8 mouse cellular contexts compared by ENCODE assay signal in the genomic region with DNA sequence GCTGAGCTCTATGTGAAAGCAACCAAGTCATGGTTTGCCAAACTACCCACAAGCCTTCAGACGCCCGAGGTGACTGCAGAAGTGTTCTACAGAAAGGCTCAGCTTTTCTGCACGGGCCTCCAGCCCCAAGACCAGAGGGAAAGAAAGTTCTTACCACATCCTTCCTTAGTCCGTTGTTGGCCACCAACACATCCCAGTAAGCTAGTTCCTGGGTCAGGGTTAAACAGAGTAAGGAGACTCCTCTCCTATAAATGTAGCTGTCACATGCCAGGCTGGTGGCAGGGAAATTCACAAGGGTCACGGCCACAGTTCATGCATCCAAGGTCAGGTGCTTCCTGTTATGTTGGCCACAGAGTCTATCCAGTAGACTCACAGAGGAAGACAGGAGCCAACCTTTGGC. TPM values are rescaled to one million over a fixed set of nuclear protein-coding genes. Genes with fewer than 3 reads are reported as not detected.
DNase-seq lines count a peak whose midpoint lies in the region; ATAC-seq and TF ChIP-seq lines count a peak whose summit lies in the region.

No protein-coding gene starts in this region.

- no peak overlapping the region for H3K4me3 ChIP-seq in neural tube, embryonic 11.5 days (ENCODE audit: low read depth, low read length)
- H3K4me3 ChIP-seq in neural tube, embryonic 15.5 days (replicated peaks) = no peak overlapping the region
- H3K4me3 ChIP-seq in embryonic facial prominence, embryonic 15.5 days (replicated peaks) = no peak overlapping the region
- no peak overlapping the region for H3K4me3 ChIP-seq in limb, embryonic 13.5 days
- H3K4me3 ChIP-seq in midbrain, postnatal 0 days (ENCODE audit: low read depth, low read length) = no peak overlapping the region
- no peak overlapping the region for H3K4me3 ChIP-seq in forebrain, embryonic 10.5 days

- peaks cover 31% of the 10 kb centered on the region for H3K4me1 ChIP-seq in neural tube, embryonic 11.5 days (ENCODE audit: control insufficient read depth, insufficient read depth, low read length)
- H3K4me1 ChIP-seq in neural tube, embryonic 15.5 days = peaks cover 26% of the 10 kb centered on the region
- peaks cover 56% of the 10 kb centered on the region for H3K4me1 ChIP-seq in embryonic facial prominence, embryonic 15.5 days
- peaks cover 41% of the 10 kb centered on the region for H3K4me1 ChIP-seq in limb, embryonic 13.5 days
- no peaks in the 10 kb centered on the region for H3K4me1 ChIP-seq in midbrain, postnatal 0 days (ENCODE audit: insufficient read depth, low read length)
- peaks cover 52% of the 10 kb centered on the region for H3K4me1 ChIP-seq in forebrain, embryonic 10.5 days

- H3K4me2 ChIP-seq in neural tube, embryonic 11.5 days (ENCODE audit: low read depth) = no peak overlapping the region
- H3K4me2 ChIP-seq in neural tube, embryonic 15.5 days = no peak overlapping the region
- H3K4me2 ChIP-seq in embryonic facial prominence, embryonic 15.5 days (replicated peaks) = no peak overlapping the region
- no peak overlapping the region for H3K4me2 ChIP-seq in limb, embryonic 13.5 days (replicated peaks)
- H3K4me2 ChIP-seq in midbrain, postnatal 0 days (ENCODE audit: low read depth, low read length, poor library complexity, severe bottlenecking) = no peak overlapping the region

- no peak overlapping the region for H3K27ac ChIP-seq in neural tube, embryonic 11.5 days (ENCODE audit: low read depth, low read length)
- H3K27ac ChIP-seq in neural tube, embryonic 15.5 days (replicated peaks) = no peak overlapping the region
- peak overlapping the region; percentile 89 for H3K27ac ChIP-seq in embryonic facial prominence, embryonic 15.5 days (replicated peaks)
- H3K27ac ChIP-seq in limb, embryonic 13.5 days = peak overlapping the region; percentile 48; the same call in 1 of the 2 replicates
- no peak overlapping the region for H3K27ac ChIP-seq in midbrain, postnatal 0 days (ENCODE audit: low read depth, low read length)
- no peak overlapping the region for H3K27ac ChIP-seq in forebrain, embryonic 10.5 days

- no peak for ATAC-seq in neural tube, embryonic 11.5 days (ENCODE audit: insufficient read depth, low FRiP score, low TSS enrichment)
- no peak for ATAC-seq in neural tube, embryonic 15.5 days (ENCODE audit: low FRiP score)
- no peak for ATAC-seq in embryonic facial prominence, embryonic 15.5 days (ENCODE audit: insufficient number of reproducible peaks, low FRiP score, low TSS enrichment, low read depth)
- no peak for ATAC-seq in limb, embryonic 13.5 days (ENCODE audit: low FRiP score, low read depth)
- no peak for ATAC-seq in midbrain, postnatal 0 days (ENCODE audit: low FRiP score)

- WGBS in neural tube, embryonic 11.5 days = 94% methylated on average over 5 of the region's 5 CpGs
- WGBS in neural tube, embryonic 15.5 days = 90% methylated on average over 5 of the region's 5 CpGs
- WGBS in embryonic facial prominence, embryonic 15.5 days = 88% methylated on average over 5 of the region's 5 CpGs
- 91% methylated on average over 5 of the region's 5 CpGs for WGBS in limb, embryonic 13.5 days
- 89% methylated on average over 5 of the region's 5 CpGs for WGBS in midbrain, postnatal 0 days
- WGBS in forebrain, embryonic 10.5 days = 91% methylated on average over 5 of the region's 5 CpGs

- TF ChIP-seq CTCF in midbrain, postnatal 0 days (IDR thresholded peaks at IDR 0.05) = no peak

- H3K9me3 ChIP-seq in neural tube, embryonic 11.5 days (ENCODE audit: control insufficient read depth, low read length) = no peaks in the 10 kb centered on the region
- H3K9me3 ChIP-seq in neural tube, embryonic 15.5 days (replicated peaks) = no peaks in the 10 kb centered on the region
- no peaks in the 10 kb centered on the region for H3K9me3 ChIP-seq in embryonic facial prominence, embryonic 15.5 days (replicated peaks)
- H3K9me3 ChIP-seq in limb, embryonic 13.5 days = no peaks in the 10 kb centered on the region
- H3K9me3 ChIP-seq in midbrain, postnatal 0 days (ENCODE audit: low read length) = no peaks in the 10 kb centered on the region
- no peaks in the 10 kb centered on the region for H3K9me3 ChIP-seq in forebrain, embryonic 10.5 days

- peak; percentile 9 for DNase-seq in neural tube, embryonic 11.5 days (ENCODE audit: low spot score)
- peak; percentile 50 for DNase-seq in thymus, postnatal 14 days
- DNase-seq in cerebellum, adult 18-20 months = no peak
- DNase-seq in midbrain, postnatal 0 days (ENCODE audit: low spot score) = no peak
- no peak for DNase-seq in forebrain, embryonic 10.5 days (ENCODE audit: extremely low spot score, low spot score)

- no peak overlapping the region for H3K9ac ChIP-seq in neural tube, embryonic 11.5 days (ENCODE audit: low read length)
- H3K9ac ChIP-seq in neural tube, embryonic 15.5 days (replicated peaks) = no peak overlapping the region
- H3K9ac ChIP-seq in embryonic facial prominence, embryonic 15.5 days = no peak overlapping the region
- no peak overlapping the region for H3K9ac ChIP-seq in limb, embryonic 13.5 days
- H3K9ac ChIP-seq in midbrain, postnatal 0 days (replicated peaks; ENCODE audit: low read length, poor library complexity, severe bottlenecking) = no peak overlapping the region

- no peaks in the 10 kb centered on the region for H3K27me3 ChIP-seq in neural tube, embryonic 11.5 days (ENCODE audit: control insufficient read depth, insufficient read depth, low read length)
- no peaks in the 10 kb centered on the region for H3K27me3 ChIP-seq in neural tube, embryonic 15.5 days (replicated peaks)
- no peaks in the 10 kb centered on the region for H3K27me3 ChIP-seq in embryonic facial prominence, embryonic 15.5 days
- H3K27me3 ChIP-seq in limb, embryonic 13.5 days = no peaks in the 10 kb centered on the region
- H3K27me3 ChIP-seq in midbrain, postnatal 0 days (ENCODE audit: insufficient read depth, low read length) = no peaks in the 10 kb centered on the region
- H3K27me3 ChIP-seq in forebrain, embryonic 10.5 days (ENCODE audit: poor library complexity, severe bottlenecking) = no peaks in the 10 kb centered on the region

- peaks cover 6% of the 10 kb centered on the region for H3K36me3 ChIP-seq in neural tube, embryonic 11.5 days (ENCODE audit: control insufficient read depth, insufficient read depth, low read length)
- 0 out of 2 replicates have a peak, but pooled peaks cover 4% of the 10 kb centered on the region for H3K36me3 ChIP-seq in neural tube, embryonic 15.5 days
- peaks cover 6% of the 10 kb centered on the region; the same call in 1 of the 2 replicates for H3K36me3 ChIP-seq in embryonic facial prominence, embryonic 15.5 days
- H3K36me3 ChIP-seq in limb, embryonic 13.5 days = peaks cover 30% of the 10 kb centered on the region
- H3K36me3 ChIP-seq in midbrain, postnatal 0 days (ENCODE audit: insufficient read depth, low read length) = no peaks in the 10 kb centered on the region
- peaks cover 27% of the 10 kb centered on the region for H3K36me3 ChIP-seq in forebrain, embryonic 10.5 days (replicated peaks)

RNA-seq across cellular contexts. Expression of gene Plekho2, which starts 27.7 kb away (rescaled TPM):
- 10.5 and 13.3 TPM in 2 replicates for polyA plus RNA-seq in neural tube, embryonic 11.5 days (2014; fragmentation: Nextera tagmentation; extraction: Ambion mirVana)
- polyA plus RNA-seq in neural tube, embryonic 15.5 days (2015; fragmentation: Nextera tagmentation; extraction: Ambion mirVana) = 5.0 and 7.7 TPM in 2 replicates
- polyA plus RNA-seq in embryonic facial prominence, embryonic 15.5 days (2015; fragmentation: Nextera tagmentation; extraction: Ambion mirVana) = 15.0 and 16.0 TPM in 2 replicates
- polyA plus RNA-seq in limb, embryonic 13.5 days (2015; fragmentation: Nextera tagmentation; extraction: Ambion mirVana) = 13.9 and 16.2 TPM in 2 replicates
- 7.5 and 9.0 TPM in 2 replicates for total RNA-seq in midbrain, postnatal 0 days (2014; rRNA removed)
- 3.1 and 3.8 TPM in 2 replicates for polyA plus RNA-seq in midbrain, postnatal 0 days (2015; fragmentation: Nextera tagmentation; extraction: Ambion mirVana)
- polyA plus RNA-seq in forebrain, embryonic 10.5 days (2016; fragmentation: Nextera tagmentation; extraction: Ambion mirVana) = 11.1 and 11.9 TPM in 2 replicates

RNA-seq across cellular contexts. Expression of gene Ankdd1a, which starts 32.1 kb away (rescaled TPM):
- 0.21 TPM in 1 of 2 replicates, not detected in the other for polyA plus RNA-seq in neural tube, embryonic 11.5 days (2014; fragmentation: Nextera tagmentation; extraction: Ambion mirVana)
- 0.87 and 1.2 TPM in 2 replicates for polyA plus RNA-seq in neural tube, embryonic 15.5 days (2015; fragmentation: Nextera tagmentation; extraction: Ambion mirVana)
- polyA plus RNA-seq in embryonic facial prominence, embryonic 15.5 days (2015; fragmentation: Nextera tagmentation; extraction: Ambion mirVana) = 0.32 and 0.51 TPM in 2 replicates
- polyA plus RNA-seq in limb, embryonic 13.5 days (2015; fragmentation: Nextera tagmentation; extraction: Ambion mirVana) = not detected in 2 replicates
- 5.4 and 5.5 TPM in 2 replicates for total RNA-seq in midbrain, postnatal 0 days (2014; rRNA removed)
- 1.4 TPM in 2 replicates for polyA plus RNA-seq in midbrain, postnatal 0 days (2015; fragmentation: Nextera tagmentation; extraction: Ambion mirVana)
- polyA plus RNA-seq in forebrain, embryonic 10.5 days (2016; fragmentation: Nextera tagmentation; extraction: Ambion mirVana) = not detected in 2 replicates

RNA-seq across cellular contexts. Expression of gene Pif1, which starts 34.8 kb away (rescaled TPM):
- polyA plus RNA-seq in neural tube, embryonic 11.5 days (2014; fragmentation: Nextera tagmentation; extraction: Ambion mirVana) = 10.2 and 11.1 TPM in 2 replicates
- polyA plus RNA-seq in neural tube, embryonic 15.5 days (2015; fragmentation: Nextera tagmentation; extraction: Ambion mirVana) = 2.7 and 4.7 TPM in 2 replicates
- 10.8 and 11.5 TPM in 2 replicates for polyA plus RNA-seq in embryonic facial prominence, embryonic 15.5 days (2015; fragmentation: Nextera tagmentation; extraction: Ambion mirVana)
- 15.1 and 16.0 TPM in 2 replicates for polyA plus RNA-seq in limb, embryonic 13.5 days (2015; fragmentation: Nextera tagmentation; extraction: Ambion mirVana)
- total RNA-seq in midbrain, postnatal 0 days (2014; rRNA removed) = 0.99 and 2.2 TPM in 2 replicates
- polyA plus RNA-seq in midbrain, postnatal 0 days (2015; fragmentation: Nextera tagmentation; extraction: Ambion mirVana) = 0.33 and 0.77 TPM in 2 replicates
- polyA plus RNA-seq in forebrain, embryonic 10.5 days (2016; fragmentation: Nextera tagmentation; extraction: Ambion mirVana) = 30.9 and 31.9 TPM in 2 replicates

Comparison
In these comparisons a context has a peak if more than half of its experiments do, and no peak if none do; other contexts are left out.
1. DNase-seq: peak in neural tube, embryonic 11.5 days (single experiment) and thymus, postnatal 14 days (single experiment); none in cerebellum, adult 18-20 months (0 of 2), midbrain, postnatal 0 days (single experiment) and forebrain, embryonic 10.5 days (single experiment).
2. H3K27ac ChIP-seq: peak in embryonic facial prominence, embryonic 15.5 days (single experiment) and limb, embryonic 13.5 days (single experiment); none in neural tube, embryonic 11.5 days (single experiment), neural tube, embryonic 15.5 days (single experiment), midbrain, postnatal 0 days (single experiment) and forebrain, embryonic 10.5 days (single experiment).